Mouse (Mus musculus): ENCODE data around the gene Cdnf. TPM values are rescaled to one million over a fixed set of nuclear protein-coding genes. Genes with fewer than 3 reads are reported as not detected.

Cdnf gene
- 1 to 10 TPM in 1 of 2 experiments, under 1 TPM in 1; 0.55 to 1.2 TPM for total RNA-seq (2021)
- long read RNA-seq, experiment 1: 0 reads
- long read RNA-seq, experiment 2: 0 reads

- intact Hi-C loops (cut with DNase I): loop anchor here (1.0 kb wide), 1 partner anchor 38 kb away; the partner anchor contains the start of gene Suv39h2
- DNase-seq (ENCODE audit: low spot score in 2 of 2): peak; percentile 98 to 99
Observed at GRCm38 (mm10) chr2:3512552-3513454, at the start of gene Cdnf, which contains the start of the genes Gm45902 and Hspa14. Cdnf (plus strand) TSS chr2:3513030. Gm45902 (minus strand) TSS chr2:3512790. Hspa14 (minus strand) TSS chr2:3512814.

GRCm38 (mm10) chr2:3473891-3474290 is 38.9 kb upstream of the Cdnf start:
- intact Hi-C loops (cut with DNase I): no loop called here

GRCm38 (mm10) chr2:3474361-3474805 is 38.4 kb upstream of the Cdnf start:
- DNase-seq (ENCODE audit: low spot score in 2 of 2): peak; percentile 70 to 74
- intact Hi-C loops (cut with DNase I): no loop called here

More at GRCm38 (mm10) chr2:3473891-3474290, 38.9 kb upstream of the Cdnf start:
- DNase-seq (ENCODE audit: low spot score in 2 of 2): no peak

- intact Hi-C loops (cut with DNase I): loop anchor here (1.0 kb wide), 1 partner anchor 37 kb away; the partner anchor contains the start of genes Gm45902 and Hspa14
Observed at GRCm38 (mm10) chr2:3474861-3475283, 38.0 kb upstream of the Cdnf start, which contains the start of gene Suv39h2. Suv39h2 (minus strand) TSS chr2:3475031.

GRCm38 (mm10) chr2:3475746-3476251 is 37.0 kb upstream of the Cdnf start:
- intact Hi-C loops (cut with DNase I): loop anchor here (1.0 kb wide), 1 partner anchor 37 kb away; the partner anchor contains the start of genes Gm45902 and Hspa14
- DNase-seq (ENCODE audit: low spot score in 2 of 2): no peak

More at GRCm38 (mm10) chr2:3474861-3475283, 38.0 kb upstream of the Cdnf start, which contains the start of gene Suv39h2:
- peak; percentile 93 to 97 for DNase-seq (ENCODE audit: low spot score in 2 of 2)

- intact Hi-C loops (cut with DNase I): no loop called here
- DNase-seq (ENCODE audit: low spot score in 2 of 2): no peak
Observed at GRCm38 (mm10) chr2:3480239-3480638, 32.6 kb upstream of the Cdnf start.

- no peak for DNase-seq (ENCODE audit: low spot score in 2 of 2)
Observed at GRCm38 (mm10) chr2:3489816-3490215, 23.0 kb upstream of the Cdnf start.

GRCm38 (mm10) chr2:3493833-3494409 is 18.9 kb upstream of the Cdnf start:
- intact Hi-C loops (cut with DNase I): no loop called here
- no peak for DNase-seq (ENCODE audit: low spot score in 2 of 2)

More at GRCm38 (mm10) chr2:3489816-3490215, 23.0 kb upstream of the Cdnf start:
- intact Hi-C loops (cut with DNase I): no loop called here

GRCm38 (mm10) chr2:3499543-3499942 is 13.3 kb upstream of the Cdnf start:
- intact Hi-C loops (cut with DNase I): no loop called here

GRCm38 (mm10) chr2:3500886-3501285 is 11.9 kb upstream of the Cdnf start:
- intact Hi-C loops (cut with DNase I): no loop called here
- no peak for DNase-seq (ENCODE audit: low spot score in 2 of 2)

More at GRCm38 (mm10) chr2:3499543-3499942, 13.3 kb upstream of the Cdnf start:
- DNase-seq (ENCODE audit: low spot score in 2 of 2): no peak

GRCm38 (mm10) chr2:3512076-3512475 is 754 bp upstream of the Cdnf start:
- intact Hi-C loops (cut with DNase I): loop anchor here (1.0 kb wide), 1 partner anchor 37 kb away; the partner anchor contains the start of gene Suv39h2
- peak; percentile 4 to 14 for DNase-seq (ENCODE audit: low spot score in 2 of 2)

GRCm38 (mm10) chr2:3522558-3522957 is 9.7 kb downstream of the Cdnf start:
- intact Hi-C loops (cut with DNase I): no loop called here
- no peak for DNase-seq (ENCODE audit: low spot score in 2 of 2)

GRCm38 (mm10) chr2:3526288-3526687 is 13.5 kb downstream of the Cdnf start:
- no peak for DNase-seq (ENCODE audit: low spot score in 2 of 2)
- intact Hi-C loops (cut with DNase I): no loop called here

GRCm38 (mm10) chr2:3541307-3542079 is 28.7 kb downstream of the Cdnf start:
- intact Hi-C loops (cut with DNase I): no loop called here
- DNase-seq (ENCODE audit: low spot score in 2 of 2): no peak

GRCm38 (mm10) chr2:3546055-3546454 is 33.2 kb downstream of the Cdnf start:
- intact Hi-C loops (cut with DNase I): loop anchor here (2.0 to 5.0 kb wide), 2 partner anchors 221 to 255 kb away; no protein-coding TSS in a partner anchor
- DNase-seq (ENCODE audit: low spot score in 2 of 2): no peak

GRCm38 (mm10) chr2:3546588-3546987 is 33.8 kb downstream of the Cdnf start:
- intact Hi-C loops (cut with DNase I): loop anchor here (2.0 to 5.0 kb wide), 2 partner anchors 221 to 254 kb away; no protein-coding TSS in a partner anchor
- peak; percentile 32 to 69 for DNase-seq (ENCODE audit: low spot score in 2 of 2)

- intact Hi-C loops (cut with DNase I): no loop called here
- DNase-seq (ENCODE audit: low spot score in 2 of 2): no peak
Observed at GRCm38 (mm10) chr2:3570186-3570585, 57.4 kb downstream of the Cdnf start, which contains the start of gene Fam107b. Fam107b (plus strand) TSS chr2:3570488.

GRCm38 (mm10) chr2:3570606-3571005 is 57.8 kb downstream of the Cdnf start:
- intact Hi-C loops (cut with DNase I): no loop called here
- no peak for DNase-seq (ENCODE audit: low spot score in 2 of 2)
